In the genomic region with DNA sequence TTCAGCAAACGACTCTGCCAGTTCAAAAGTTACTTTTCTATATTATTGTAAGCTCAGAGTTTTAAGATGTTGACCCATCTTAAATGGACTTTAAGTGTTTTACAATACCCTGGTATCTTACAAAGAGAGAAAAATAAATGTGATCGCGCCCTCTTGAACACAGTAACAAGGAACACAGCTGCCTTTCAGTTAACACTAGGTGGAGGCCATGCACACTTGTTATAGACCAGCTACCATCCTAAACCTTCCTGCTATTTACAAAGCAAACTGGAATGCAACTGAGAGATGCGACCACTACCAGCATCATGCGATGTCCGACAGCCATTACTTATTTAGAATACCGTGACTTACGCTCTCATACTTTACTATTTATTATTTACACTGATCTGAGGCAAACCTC, we compare ENCODE assay signal across 23 mouse cellular contexts. TPM values are rescaled to one million over a fixed set of nuclear protein-coding genes. Genes with fewer than 3 reads are reported as not detected.
DNase-seq lines count a peak whose midpoint lies in the region; ATAC-seq and TF ChIP-seq lines count a peak whose summit lies in the region.
"Had no signal": no experiment of that assay in that cellular context is flagged by ENCODE, and none has a peak within 500 bp of the region (broad histone marks: within the 10 kb centered on the region; RNA-seq: fewer than 3 reads in every experiment).

No protein-coding gene starts in this region.

- H3K9ac ChIP-seq in heart, embryonic 13.5 days, result no peak overlapping the region
- H3K9ac ChIP-seq in liver, embryonic 13.5 days, result peak overlapping the region; percentile 49; the same call in 1 of the 2 replicates
- H3K9ac ChIP-seq in liver, postnatal 0 days (replicated peaks), result no peak overlapping the region
- H3K9ac ChIP-seq in midbrain, embryonic 14.5 days (replicated peaks; ENCODE audit: low read length), result no peak overlapping the region
- H3K9ac ChIP-seq in forebrain, postnatal 0 days, result no peak overlapping the region
- H3K9ac ChIP-seq: embryonic facial prominence, embryonic 15.5 days; forebrain, embryonic 13.5 days; heart, embryonic 15.5 days; hindbrain, embryonic 15.5 days had no signal

- H3K4me1 ChIP-seq in heart, embryonic 13.5 days, result peaks cover 2% of the 10 kb centered on the region
- peaks cover 41% of the 10 kb centered on the region for H3K4me1 ChIP-seq in liver, embryonic 13.5 days (replicated peaks)
- H3K4me1 ChIP-seq in liver, postnatal 0 days (ENCODE audit: insufficient read depth), result peaks cover 4% of the 10 kb centered on the region; the same call in 1 of the 2 replicates
- no peaks in the 10 kb centered on the region for H3K4me1 ChIP-seq in midbrain, embryonic 14.5 days (ENCODE audit: control insufficient read depth, insufficient read depth, low read length)
- no peaks in the 10 kb centered on the region for H3K4me1 ChIP-seq in forebrain, postnatal 0 days (ENCODE audit: insufficient read depth)
- H3K4me1 ChIP-seq: embryonic facial prominence, embryonic 15.5 days; forebrain, embryonic 13.5 days; heart, embryonic 10.5 days; heart, embryonic 15.5 days; hindbrain, embryonic 15.5 days had no signal

- ATAC-seq in heart, embryonic 13.5 days (ENCODE audit: extremely low read depth, insufficient number of reproducible peaks, low FRiP score, low TSS enrichment), result no peak
- peak; percentile 12; the same call in 1 of the 2 replicates for ATAC-seq in erythroblast, adult 5-6 weeks (replicated peaks; ENCODE audit: low FRiP score, poor library complexity, severe bottlenecking)
- ATAC-seq in liver, embryonic 13.5 days (ENCODE audit: low read depth), result peak; percentile 41; the same call in 1 of the 2 replicates
- ATAC-seq in liver, postnatal 0 days, result peak; percentile 43
- ATAC-seq in midbrain, embryonic 14.5 days (ENCODE audit: low FRiP score, low TSS enrichment), result no peak
- no peak for ATAC-seq in forebrain, postnatal 0 days
- ATAC-seq: activated CD4-positive, CD25-positive, alpha-beta regulatory T cell, adult 4 months; forebrain, embryonic 13.5 days; Patski had no signal

- no peak overlapping the region for H3K4me3 ChIP-seq in heart, embryonic 13.5 days
- peak overlapping the region; percentile 47 for H3K4me3 ChIP-seq in liver, embryonic 13.5 days (replicated peaks)
- H3K4me3 ChIP-seq in liver, postnatal 0 days (ENCODE audit: low read depth, low read length), result peak overlapping the region; percentile 43
- no peak overlapping the region for H3K4me3 ChIP-seq in midbrain, embryonic 14.5 days (replicated peaks; ENCODE audit: low read depth, low read length)
- H3K4me3 ChIP-seq in forebrain, postnatal 0 days (ENCODE audit: low read depth, low read length), result no peak overlapping the region
- H3K4me3 ChIP-seq: embryonic facial prominence, embryonic 15.5 days; forebrain, embryonic 13.5 days; gastrocnemius, adult 2 months; heart, embryonic 10.5 days; heart, embryonic 15.5 days; hindbrain, embryonic 15.5 days had no signal

- H3K4me2 ChIP-seq in heart, embryonic 13.5 days, result peak overlapping the region; percentile 5; the same call in 1 of the 2 replicates
- H3K4me2 ChIP-seq in liver, embryonic 13.5 days, result peak overlapping the region; percentile 67
- peak overlapping the region; percentile 67 for H3K4me2 ChIP-seq in liver, postnatal 0 days (ENCODE audit: low read depth, low read length)
- H3K4me2 ChIP-seq in midbrain, embryonic 14.5 days (ENCODE audit: low read length), result no peak overlapping the region
- no peak overlapping the region for H3K4me2 ChIP-seq in forebrain, postnatal 0 days (ENCODE audit: low read depth)
- H3K4me2 ChIP-seq: embryonic facial prominence, embryonic 15.5 days; forebrain, embryonic 13.5 days; heart, embryonic 15.5 days; hindbrain, embryonic 15.5 days had no signal

- H3K36me3 ChIP-seq in heart, embryonic 13.5 days, result peaks cover 32% of the 10 kb centered on the region
- peaks cover 49% of the 10 kb centered on the region for H3K36me3 ChIP-seq in liver, embryonic 13.5 days
- H3K36me3 ChIP-seq in liver, postnatal 0 days (replicated peaks; ENCODE audit: insufficient read depth, low read length), result peaks cover 30% of the 10 kb centered on the region
- peaks cover 36% of the 10 kb centered on the region for H3K36me3 ChIP-seq in midbrain, embryonic 14.5 days (ENCODE audit: control insufficient read depth, insufficient read depth, low read length)
- peaks cover 31% of the 10 kb centered on the region for H3K36me3 ChIP-seq in forebrain, postnatal 0 days (ENCODE audit: insufficient read depth)

- no peak for TF ChIP-seq EP300 in liver, postnatal 0 days (IDR thresholded peaks at IDR 0.05; ENCODE audit: low read depth)

- no peaks in the 10 kb centered on the region for H3K9me3 ChIP-seq in heart, embryonic 13.5 days
- H3K9me3 ChIP-seq in liver, embryonic 13.5 days (replicated peaks), result no peaks in the 10 kb centered on the region
- H3K9me3 ChIP-seq in liver, postnatal 0 days (ENCODE audit: low read length), result no peaks in the 10 kb centered on the region
- H3K9me3 ChIP-seq in midbrain, embryonic 14.5 days (ENCODE audit: control insufficient read depth, low read length), result no peaks in the 10 kb centered on the region
- no peaks in the 10 kb centered on the region for H3K9me3 ChIP-seq in forebrain, postnatal 0 days (ENCODE audit: low read length)
- H3K9me3 ChIP-seq: embryonic facial prominence, embryonic 15.5 days; forebrain, embryonic 13.5 days; heart, embryonic 10.5 days; heart, embryonic 15.5 days; hindbrain, embryonic 15.5 days had no signal

- no peaks in the 10 kb centered on the region for H3K27me3 ChIP-seq in heart, embryonic 13.5 days (replicated peaks)
- no peaks in the 10 kb centered on the region for H3K27me3 ChIP-seq in liver, embryonic 13.5 days
- H3K27me3 ChIP-seq in liver, postnatal 0 days (ENCODE audit: insufficient read depth, low read length), result no peaks in the 10 kb centered on the region
- no peaks in the 10 kb centered on the region for H3K27me3 ChIP-seq in midbrain, embryonic 14.5 days (ENCODE audit: control insufficient read depth, insufficient read depth, low read length)
- H3K27me3 ChIP-seq in forebrain, postnatal 0 days (ENCODE audit: insufficient read depth, low read length), result no peaks in the 10 kb centered on the region
- H3K27me3 ChIP-seq: embryonic facial prominence, embryonic 15.5 days; forebrain, embryonic 13.5 days; heart, embryonic 15.5 days; hindbrain, embryonic 15.5 days; Patski had no signal

- intact Hi-C loops in heart, postnatal 14 days (cut with DNase I), result no loop called here

- DNase-seq in heart, postnatal 14 days, result no peak
- no peak for DNase-seq in liver, embryonic 13.5 days
- DNase-seq in liver, postnatal 0 days, result no peak
- DNase-seq in gastrocnemius, postnatal 10 days, result no peak
- DNase-seq in midbrain, embryonic 14.5 days, result no peak
- DNase-seq in forebrain, postnatal 0 days, result no peak
- DNase-seq: adrenal gland, postnatal 14 days; cerebellum, adult 2 months; cerebellum, postnatal 10 days; embryo, embryonic 11 days; gastrocnemius, adult 2 months; gastrocnemius, postnatal 36 days; heart, adult 18-20 months; heart, postnatal 36 days had no signal

- WGBS in heart, embryonic 13.5 days, result 89% methylated on average over 8 of the region's 8 CpGs
- 78% methylated on average over 8 of the region's 8 CpGs for WGBS in liver, embryonic 13.5 days (ENCODE audit: insufficient replicate concordance)
- WGBS in liver, postnatal 0 days (ENCODE audit: insufficient replicate concordance), result 84% methylated on average over 8 of the region's 8 CpGs
- 95% methylated on average over 8 of the region's 8 CpGs for WGBS in midbrain, embryonic 14.5 days
- WGBS in forebrain, postnatal 0 days, result 96% methylated on average over 8 of the region's 8 CpGs

- no peak overlapping the region for H3K27ac ChIP-seq in heart, embryonic 13.5 days (replicated peaks)
- H3K27ac ChIP-seq in liver, embryonic 13.5 days, result peak overlapping the region; percentile 89
- H3K27ac ChIP-seq in liver, postnatal 0 days (ENCODE audit: low read depth), result peak overlapping the region; percentile 68
- no peak overlapping the region for H3K27ac ChIP-seq in midbrain, embryonic 14.5 days (replicated peaks; ENCODE audit: low read depth, low read length)
- H3K27ac ChIP-seq in forebrain, postnatal 0 days (ENCODE audit: low read depth, low read length), result no peak overlapping the region
- H3K27ac ChIP-seq: embryonic facial prominence, embryonic 15.5 days; forebrain, embryonic 13.5 days; gastrocnemius, adult 2 months; heart, embryonic 10.5 days; heart, embryonic 15.5 days; hindbrain, embryonic 15.5 days had no signal

- peak; percentile 24; the same call in 1 of the 2 replicates for TF ChIP-seq CTCF in liver, postnatal 0 days (IDR thresholded peaks at IDR 0.05; ENCODE audit: low read depth)
- TF ChIP-seq CTCF in forebrain, postnatal 0 days (IDR thresholded peaks at IDR 0.05; ENCODE audit: low read depth), result no peak

RNA-seq across cellular contexts. Expression of a gene that starts 21.9 kb away (rescaled TPM):
- 9.5 and 11.4 TPM in 2 replicates for polyA plus RNA-seq in heart, embryonic 13.5 days (2015; fragmentation: Nextera tagmentation; extraction: Ambion mirVana)
- total RNA-seq in heart, postnatal 14 days (2021), result 10 to 100 TPM; 28.6 to 32.5 TPM
- 166 and 169 TPM in 2 replicates for total RNA-seq in erythroblast, adult 5-6 weeks (2015; ENCODE audit: low replicate concordance)
- 142 and 167 TPM in 2 replicates for total RNA-seq in erythroblast, adult 5-6 weeks (2017; ENCODE audit: low replicate concordance)
- polyA plus RNA-seq in liver, embryonic 13.5 days (2015; fragmentation: Nextera tagmentation; extraction: Ambion mirVana), result 13.0 and 17.5 TPM in 2 replicates
- 8.2 and 8.6 TPM in 2 replicates for polyA plus RNA-seq in liver, postnatal 0 days (2015; fragmentation: Nextera tagmentation; extraction: Ambion mirVana)
- total RNA-seq in gastrocnemius, postnatal 10 days (2021), result 10 to 100 TPM; 14.6 TPM
- 68.6 and 71.9 TPM in 2 replicates for polyA plus RNA-seq in midbrain, embryonic 14.5 days (2014; fragmentation: Nextera tagmentation; extraction: Ambion mirVana)
- total RNA-seq in forebrain, postnatal 0 days (2014; rRNA removed), result 48.2 and 62.5 TPM in 2 replicates
- 24.8 and 38.0 TPM in 2 replicates for polyA plus RNA-seq in forebrain, postnatal 0 days (2015; fragmentation: Nextera tagmentation; extraction: Ambion mirVana)

RNA-seq across cellular contexts. Expression of a gene that starts 54.2 kb away (rescaled TPM):
- 34.6 and 36.9 TPM in 2 replicates for polyA plus RNA-seq in heart, embryonic 13.5 days (2015; fragmentation: Nextera tagmentation; extraction: Ambion mirVana)
- 10 to 100 TPM; 25.6 to 28.3 TPM for total RNA-seq in heart, postnatal 14 days (2021)
- 1.2 and 18.8 TPM in 2 replicates for total RNA-seq in erythroblast, adult 5-6 weeks (2015; ENCODE audit: low replicate concordance)
- 7.0 and 20.1 TPM in 2 replicates for total RNA-seq in erythroblast, adult 5-6 weeks (2017; ENCODE audit: low replicate concordance)
- polyA plus RNA-seq in liver, embryonic 13.5 days (2015; fragmentation: Nextera tagmentation; extraction: Ambion mirVana), result 33.2 and 39.9 TPM in 2 replicates
- 16.1 and 16.8 TPM in 2 replicates for polyA plus RNA-seq in liver, postnatal 0 days (2015; fragmentation: Nextera tagmentation; extraction: Ambion mirVana)
- 10 to 100 TPM; 23.8 to 27.0 TPM for total RNA-seq in gastrocnemius, postnatal 10 days (2021)
- 42.6 and 52.6 TPM in 2 replicates for polyA plus RNA-seq in midbrain, embryonic 14.5 days (2014; fragmentation: Nextera tagmentation; extraction: Ambion mirVana)
- total RNA-seq in forebrain, postnatal 0 days (2014; rRNA removed), result 28.0 and 28.6 TPM in 2 replicates
- polyA plus RNA-seq in forebrain, postnatal 0 days (2015; fragmentation: Nextera tagmentation; extraction: Ambion mirVana), result 73.4 and 79.6 TPM in 2 replicates

RNA-seq across cellular contexts. Expression of a gene that starts 55.2 kb away (rescaled TPM):
- 30.4 and 34.5 TPM in 2 replicates for polyA plus RNA-seq in heart, embryonic 13.5 days (2015; fragmentation: Nextera tagmentation; extraction: Ambion mirVana)
- 10 to 100 TPM; 20.3 to 21.1 TPM for total RNA-seq in heart, postnatal 14 days (2021)
- total RNA-seq in erythroblast, adult 5-6 weeks (2015; ENCODE audit: low replicate concordance), result 30.9 and 35.5 TPM in 2 replicates
- 68.0 and 81.5 TPM in 2 replicates for total RNA-seq in erythroblast, adult 5-6 weeks (2017; ENCODE audit: low replicate concordance)
- 15.8 and 19.0 TPM in 2 replicates for polyA plus RNA-seq in liver, embryonic 13.5 days (2015; fragmentation: Nextera tagmentation; extraction: Ambion mirVana)
- polyA plus RNA-seq in liver, postnatal 0 days (2015; fragmentation: Nextera tagmentation; extraction: Ambion mirVana), result 10.3 and 10.9 TPM in 2 replicates
- 10 to 100 TPM; 12.8 to 26.2 TPM for total RNA-seq in gastrocnemius, postnatal 10 days (2021)
- 83.8 and 96.8 TPM in 2 replicates for polyA plus RNA-seq in midbrain, embryonic 14.5 days (2014; fragmentation: Nextera tagmentation; extraction: Ambion mirVana)
- 80.0 and 88.6 TPM in 2 replicates for total RNA-seq in forebrain, postnatal 0 days (2014; rRNA removed)
- 10.3 and 19.5 TPM in 2 replicates for polyA plus RNA-seq in forebrain, postnatal 0 days (2015; fragmentation: Nextera tagmentation; extraction: Ambion mirVana)

Comparison
In these comparisons a context has a peak if more than half of its experiments do, and no peak if none do; other contexts are left out.
1. ATAC-seq: peak in erythroblast, adult 5-6 weeks (single experiment), liver, embryonic 13.5 days (single experiment) and liver, postnatal 0 days (single experiment); none in heart, embryonic 13.5 days (single experiment), midbrain, embryonic 14.5 days (single experiment) and forebrain, postnatal 0 days (single experiment).
2. H3K27ac ChIP-seq: peak in liver, embryonic 13.5 days (single experiment) and liver, postnatal 0 days (single experiment); none in heart, embryonic 13.5 days (single experiment), midbrain, embryonic 14.5 days (single experiment) and forebrain, postnatal 0 days (single experiment).
3. H3K4me2 ChIP-seq: peak in heart, embryonic 13.5 days (single experiment), liver, embryonic 13.5 days (single experiment) and liver, postnatal 0 days (single experiment); none in midbrain, embryonic 14.5 days (single experiment) and forebrain, postnatal 0 days (single experiment).
4. H3K4me3 ChIP-seq: peak in liver, embryonic 13.5 days (single experiment) and liver, postnatal 0 days (single experiment); none in heart, embryonic 13.5 days (single experiment), midbrain, embryonic 14.5 days (single experiment) and forebrain, postnatal 0 days (single experiment).